Mouse (Mus musculus) spleen, adult 2 months (tissue): ENCODE data around the gene Klc2. TPM values are rescaled to one million over a fixed set of nuclear protein-coding genes. Genes with fewer than 3 reads are reported as not detected.

Source experiments
- DNase-seq, 2 experiments: peaks; one replicate each; pipeline versions ENCODE4 v3.0.0 to v3.0.0-alpha.2; 2012 to 2021; ENCODE audit warnings: low spot score in 2 of 2, low read depth in 1 of 2
- H3K27ac ChIP-seq: fragments of 200-500 bp; 2 replicates; pipeline ENCODE4 v1.5.1; 2012; ENCODE audit warnings: low read length, inconsistent platforms; ENCODE audit not compliant: insufficient read depth
- H3K27me3 ChIP-seq: fragments of 200-500 bp; 2 replicates; pipeline ENCODE4 v1.6.1; 2012; ENCODE audit warnings: mild to moderate bottlenecking, moderate library complexity, low read length, inconsistent platforms; ENCODE audit not compliant: control insufficient read depth, insufficient read depth
- H3K36me3 ChIP-seq: fragments of 200-500 bp; 2 replicates; pipeline ENCODE4 v1.6.1; 2012; ENCODE audit warnings: mild to moderate bottlenecking, low read length, inconsistent platforms; ENCODE audit not compliant: control insufficient read depth, insufficient read depth
- H3K4me1 ChIP-seq: fragments of 200-500 bp; 2 replicates; pipeline ENCODE4 v1.6.1; 2011; ENCODE audit warnings: inconsistent platforms; ENCODE audit not compliant: control insufficient read depth, insufficient read depth, insufficient read length
- H3K4me3 ChIP-seq: fragments of 200-500 bp; 2 replicates; pipeline ENCODE4 v1.5.1; 2011; ENCODE audit warnings: mild to moderate bottlenecking, inconsistent platforms; ENCODE audit not compliant: insufficient read depth, insufficient read length; ENCODE audit errors: extremely low read depth
- CTCF ChIP-seq: fragments of 200-500 bp; IDR thresholded peaks from 2 replicates; pipeline ENCODE4 v1.5.1; 2011; ENCODE audit warnings: mild to moderate bottlenecking, inconsistent platforms; ENCODE audit not compliant: insufficient read depth, insufficient read length, insufficient replicate concordance; ENCODE audit errors: extremely low read depth
- POLR2A ChIP-seq: fragments of 200-500 bp; IDR thresholded peaks from 2 replicates; pipeline ENCODE4 v1.6.1; 2011; ENCODE audit warnings: low read depth, low read length, inconsistent platforms
- WGBS: fragments of 180-500 bp; shearing (Covaris S2); methylation state at CpG from one replicate; pipeline ENCODE4 v1.1.7; 2018; 5-methylcytosine and 5-hydroxymethylcytosine counted together
- polyA plus RNA-seq: library from polyadenylated mRNA; depleted of rRNA; stranded (reverse); fragments of >200 nt; gene quantifications from 2 replicates; pipeline ENCODE4 v1.2.3, GENCODE M21; 2012; rRNA removed

Klc2 gene
- polyA plus RNA-seq, 1 experiment, result 26.8 TPM

DNA sequence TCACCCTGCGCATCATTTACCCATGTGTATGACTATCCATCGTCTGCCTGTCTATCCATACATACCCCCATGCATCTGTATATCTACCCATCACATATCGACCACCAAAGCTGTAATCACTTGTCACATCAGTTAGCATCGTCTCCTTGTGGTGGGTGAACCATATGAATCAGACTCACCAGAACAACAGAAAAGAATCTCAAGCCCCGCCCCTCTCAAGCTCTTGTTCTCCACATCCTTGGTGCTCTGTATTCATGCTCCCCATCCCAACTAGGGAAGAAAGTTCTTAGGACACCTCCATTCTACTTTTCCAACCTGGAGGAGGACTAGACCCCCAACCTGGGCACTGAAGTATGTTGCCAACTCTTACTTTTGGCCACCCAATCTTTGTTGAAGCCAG, 56.3 kb downstream of the Klc2 start:
- Histone ChIP-seq H3K27me3 (peaks cover under 1% of the 10 kb centered on the region; the same call in 1 of the 2 replicates), H3K4me1 (peaks cover 2% of the 10 kb centered on the region; the same call in 1 of the 2 replicates), H3K27ac (no peak overlapping the region), H3K36me3 (no peaks in the 10 kb centered on the region), H3K4me3 (no peak overlapping the region)
- 76% methylated on average over 5 of the region's 5 CpGs for WGBS
- TF ChIP-seq POLR2A, result no peak
- TF ChIP-seq CTCF, result no peak
- no peak for DNase-seq

DNA sequence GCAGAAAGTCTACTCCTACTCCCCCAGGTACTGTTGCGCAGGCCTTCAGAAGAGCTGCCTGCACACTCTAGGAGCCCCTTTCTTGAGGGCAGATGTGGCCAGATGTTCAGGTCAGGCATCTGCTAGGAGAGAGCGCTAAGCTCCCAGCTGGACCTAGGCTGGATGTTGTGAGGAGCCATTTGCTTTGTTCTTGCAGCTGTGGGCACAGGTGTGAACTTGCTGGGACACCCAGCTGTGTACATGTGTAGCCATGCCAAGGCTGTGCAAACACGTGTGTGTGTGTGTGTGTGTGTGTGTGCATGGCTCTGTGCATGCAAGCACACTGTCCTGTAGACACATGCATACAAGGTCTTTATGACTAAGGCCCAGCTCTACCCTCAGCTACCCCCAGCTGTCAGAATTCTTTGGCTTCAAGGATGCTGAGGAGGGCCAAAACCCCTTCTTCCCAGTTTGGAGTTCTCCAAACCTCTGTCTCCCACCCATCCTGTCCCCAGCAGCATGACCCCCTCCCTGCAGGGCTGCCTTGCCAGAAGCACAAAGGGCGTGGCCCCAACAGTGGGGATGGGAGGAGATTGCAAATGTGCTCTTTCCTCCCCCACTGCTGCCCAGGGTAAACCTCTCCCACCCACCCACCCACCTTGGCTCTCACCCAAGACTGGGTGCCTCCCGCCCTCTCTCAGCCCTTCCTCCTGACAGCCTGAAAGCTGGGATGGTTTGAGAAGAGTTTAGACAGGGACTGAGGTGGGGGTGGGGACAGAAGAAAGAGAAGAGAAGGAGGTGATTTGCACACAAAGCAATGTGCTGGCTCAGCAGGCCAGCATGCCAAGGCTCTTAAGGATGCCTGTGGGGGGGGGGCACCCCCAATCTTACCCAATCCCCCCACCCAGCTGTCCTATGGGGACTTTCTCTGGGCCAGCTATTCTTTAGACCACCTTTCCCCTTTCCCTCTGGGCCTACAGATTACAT, 57.7 kb downstream of the Klc2 start:
- H3K27me3 ChIP-seq, result no peaks in the 10 kb centered on the region
- TF ChIP-seq CTCF, result no peak
- TF ChIP-seq POLR2A, result no peak
- H3K36me3 ChIP-seq, result no peaks in the 10 kb centered on the region
- peaks cover 2% of the 10 kb centered on the region; the same call in 1 of the 2 replicates for H3K4me1 ChIP-seq
- H3K4me3 ChIP-seq, result no peak overlapping the region
- no peak overlapping the region for H3K27ac ChIP-seq
- WGBS, result 77% methylated on average over 5 of the region's 5 CpGs
- no peak for DNase-seq

GRCm38 (mm10) chr19:5058801-5059771, 59.3 kb downstream of the Klc2 start:
- Histone ChIP-seq H3K4me1 (peaks cover 2% of the 10 kb centered on the region; the same call in 1 of the 2 replicates), H3K36me3 (no peaks in the 10 kb centered on the region), H3K27me3 (no peaks in the 10 kb centered on the region), H3K27ac (0 out of 2 replicates have a peak overlapping the region, but pooled peaks have one; percentile 32), H3K4me3 (no peak overlapping the region)
- no peak for TF ChIP-seq POLR2A
- no peak for TF ChIP-seq CTCF
- WGBS, result 44% methylated on average over 10 of the region's 10 CpGs
- DNase-seq, result no peak

GRCm38 (mm10) chr19:5057876-5058775, 60.2 kb downstream of the Klc2 start:
- Histone ChIP-seq H3K36me3 (no peaks in the 10 kb centered on the region), H3K27me3 (no peaks in the 10 kb centered on the region), H3K27ac (no peak overlapping the region), H3K4me1 (peaks cover 2% of the 10 kb centered on the region; the same call in 1 of the 2 replicates), H3K4me3 (no peak overlapping the region)
- no peak for DNase-seq
- TF ChIP-seq POLR2A, result no peak
- TF ChIP-seq CTCF, result no peak
- 69% methylated on average over 16 of the region's 16 CpGs for WGBS

Other genes starting within 250 kb of the Klc2 start
- gene Actn3, start 240.7 kb downstream of the Klc2 start, polyA plus RNA-seq, result 0.06 and 0.32 TPM in 2 replicates
- gene Zdhhc24, start 239.9 kb downstream of the Klc2 start, polyA plus RNA-seq, result 25.0 and 35.6 TPM in 2 replicates
- 1.3 and 2.6 TPM in 2 replicates for gene Bbs1, start 211.9 kb downstream of the Klc2 start, polyA plus RNA-seq
- 79.5 and 98.8 TPM in 2 replicates for gene Dpp3, start 190.3 kb downstream of the Klc2 start, polyA plus RNA-seq
- gene Peli3, start 175.4 kb downstream of the Klc2 start, polyA plus RNA-seq, result 1.0 and 1.5 TPM in 2 replicates
- gene Mrpl11, start 156.4 kb downstream of the Klc2 start, polyA plus RNA-seq, result 14.1 and 14.5 TPM in 2 replicates
- 0.72 and 1.1 TPM in 2 replicates for gene Npas4, start 128.2 kb downstream of the Klc2 start, polyA plus RNA-seq
- 6.8 and 8.8 TPM in 2 replicates for gene Slc29a2, start 94.7 kb downstream of the Klc2 start, polyA plus RNA-seq
- 9.7 and 12.0 TPM in 2 replicates for gene B4gat1, start 79.7 kb downstream of the Klc2 start, polyA plus RNA-seq
- gene AC124502.3, start 79.7 kb downstream of the Klc2 start, polyA plus RNA-seq, result 0.36 and 0.79 TPM in 2 replicates
- gene Brms1, start 77.2 kb downstream of the Klc2 start, polyA plus RNA-seq, result 35.8 and 44.7 TPM in 2 replicates
- 1.9 and 2.6 TPM in 2 replicates for gene Rin1, start 68.1 kb downstream of the Klc2 start, polyA plus RNA-seq
- 5.5 and 6.3 TPM in 2 replicates for gene Cd248, start 50.5 kb downstream of the Klc2 start, polyA plus RNA-seq
- gene Tmem151a, start 33.0 kb downstream of the Klc2 start, polyA plus RNA-seq, result 0.69 and 1.4 TPM in 2 replicates
- gene Yif1a, start 30.0 kb downstream of the Klc2 start, polyA plus RNA-seq, result 60.5 and 84.1 TPM in 2 replicates
- 0.94 and 1.4 TPM in 2 replicates for gene Cnih2, start 20.0 kb downstream of the Klc2 start, polyA plus RNA-seq
- 116 and 138 TPM in 2 replicates for gene Rab1b, start 11.5 kb downstream of the Klc2 start, polyA plus RNA-seq
- 35.0 and 44.5 TPM in 2 replicates for gene Pacs1, start 154.6 kb upstream of the Klc2 start, polyA plus RNA-seq
- gene Sf3b2, start 176.9 kb upstream of the Klc2 start, polyA plus RNA-seq, result 117 and 144 TPM in 2 replicates
- gene Gal3st3, start 179.8 kb upstream of the Klc2 start, polyA plus RNA-seq, result 0.37 and 0.69 TPM in 2 replicates
- not detected in 2 replicates for gene Catsper1, start 217.2 kb upstream of the Klc2 start, polyA plus RNA-seq
- 0.32 and 0.82 TPM in 2 replicates for gene Cst6, start 231.0 kb upstream of the Klc2 start, polyA plus RNA-seq
- gene Eif1ad, start 248.2 kb upstream of the Klc2 start, polyA plus RNA-seq, result 17.4 and 20.0 TPM in 2 replicates
- gene Banf1, start 248.6 kb upstream of the Klc2 start, polyA plus RNA-seq, result 72.0 and 79.8 TPM in 2 replicates